Mouse (Mus musculus): ENCODE data around the gene Diras2. TPM values are rescaled to one million over a fixed set of nuclear protein-coding genes. Genes with fewer than 3 reads are reported as not detected.

The Diras2 gene
- polyA plus RNA-seq, 1 experiment from 2014 or later = 0.72 TPM

DNA sequence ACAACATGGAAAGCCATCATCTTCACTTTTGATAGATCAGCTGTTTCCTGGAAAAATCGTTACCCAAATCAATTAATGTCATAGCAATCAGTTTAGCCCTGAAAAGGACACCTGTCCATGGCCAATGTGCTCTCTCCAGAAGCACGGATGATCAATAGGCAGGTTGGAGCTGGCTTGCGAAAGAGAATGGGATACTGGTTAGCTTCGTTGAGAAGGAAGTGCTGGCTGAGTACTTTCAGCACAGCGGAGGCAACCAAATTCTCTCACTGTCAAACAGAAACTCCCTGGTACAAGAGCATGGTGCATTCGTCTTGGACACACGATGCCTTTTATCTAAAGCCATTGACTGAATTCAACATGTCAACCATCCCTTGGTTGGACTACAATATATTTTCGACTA is 2.8 kb downstream of the Diras2 start:
- Histone ChIP-seq H3K9ac (ENCODE audit: low read length) (no peak overlapping the region), H3K4me2 (ENCODE audit: low read length) (peak overlapping the region; percentile 29; the same call in 1 of the 2 replicates), H3K27ac (replicated peaks in 1 of 2; ENCODE audit: control insufficient read depth in 1 of 2, insufficient read depth in 1 of 2, low read depth in 2 of 2, low read length in 2 of 2) (no peak overlapping the region), H3K4me1 (ENCODE audit: control insufficient read depth in 2 of 2, insufficient read depth in 2 of 2, low read length in 2 of 2) (peaks cover 9 to 24% of the 10 kb centered on the region in 2 experiments; a peak in 3 of 4 replicates), H3K36me3 (ENCODE audit: control insufficient read depth, insufficient read depth, low read length) (no peaks in the 10 kb centered on the region), H3K4me3 (ENCODE audit: control insufficient read depth in 1 of 2, insufficient read depth in 1 of 2, low read depth in 1 of 2, low read length in 2 of 2) (no peak overlapping the region), H3K9me3 (ENCODE audit: control insufficient read depth, low read length) (no peaks in the 10 kb centered on the region), H3K27me3 (ENCODE audit: control insufficient read depth, insufficient read depth, low read length) (peaks cover 9% of the 10 kb centered on the region; the same call in 1 of the 2 replicates)
- no peak for ATAC-seq (ENCODE audit: insufficient number of reproducible peaks, insufficient read depth, low FRiP score, low read depth)
- WGBS = 73% methylated on average over 8 of the region's 8 CpGs

DNA sequence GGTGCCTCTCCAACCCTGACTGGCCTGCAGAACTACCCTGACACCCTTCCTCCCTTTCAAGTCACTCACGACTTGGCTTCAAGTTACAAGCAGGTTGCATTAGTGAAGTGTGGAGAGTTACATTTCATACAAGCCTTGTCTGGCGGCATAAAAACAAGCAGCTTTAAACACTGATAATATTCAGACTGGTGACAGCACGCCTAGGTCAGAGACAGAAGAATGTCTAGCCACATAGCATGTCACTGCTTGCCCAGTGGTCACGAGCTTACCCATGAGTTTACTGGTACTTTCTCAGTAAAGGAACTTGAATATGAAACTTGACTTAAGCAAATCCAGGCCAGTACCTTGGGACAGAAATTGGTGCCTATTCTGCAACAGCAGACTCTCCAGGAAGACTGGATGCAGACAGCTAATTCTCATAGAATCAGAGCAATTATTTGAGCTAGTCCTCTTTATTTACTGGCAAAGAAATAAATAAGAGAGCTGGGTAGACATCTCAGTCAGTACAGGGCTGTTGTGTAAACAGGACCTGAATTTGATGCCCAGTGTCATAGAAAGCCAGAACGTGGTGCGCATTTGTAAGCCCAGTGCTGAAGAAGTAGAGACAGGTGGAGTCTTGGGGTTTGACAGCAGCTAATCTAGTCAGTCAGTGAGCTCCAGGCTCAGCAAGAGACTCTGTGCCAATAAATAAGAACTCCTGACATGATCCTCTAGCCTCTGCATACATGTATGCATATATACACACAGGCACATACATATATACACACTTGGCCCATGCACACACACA is 4.6 kb downstream of the Diras2 start:
- H3K4me3 ChIP-seq (ENCODE audit: control insufficient read depth in 1 of 2, insufficient read depth in 1 of 2, low read depth in 1 of 2, low read length in 2 of 2) = no peak overlapping the region
- H3K9ac ChIP-seq (ENCODE audit: low read length) = no peak overlapping the region
- peaks cover 9 to 24% of the 10 kb centered on the region in 2 experiments; a peak in 3 of 4 replicates for H3K4me1 ChIP-seq (ENCODE audit: control insufficient read depth in 2 of 2, insufficient read depth in 2 of 2, low read length in 2 of 2)
- 44% methylated on average over 6 of the region's 6 CpGs for WGBS
- H3K27ac ChIP-seq (replicated peaks in 1 of 2; ENCODE audit: control insufficient read depth in 1 of 2, insufficient read depth in 1 of 2, low read depth in 2 of 2, low read length in 2 of 2) = no peak overlapping the region
- H3K27me3 ChIP-seq (ENCODE audit: control insufficient read depth, insufficient read depth, low read length) = peaks cover 9% of the 10 kb centered on the region; the same call in 1 of the 2 replicates
- H3K4me2 ChIP-seq (ENCODE audit: low read length) = no peak overlapping the region
- no peaks in the 10 kb centered on the region for H3K9me3 ChIP-seq (ENCODE audit: control insufficient read depth, low read length)
- no peak for ATAC-seq (ENCODE audit: insufficient number of reproducible peaks, insufficient read depth, low FRiP score, low read depth)
- no peaks in the 10 kb centered on the region for H3K36me3 ChIP-seq (ENCODE audit: control insufficient read depth, insufficient read depth, low read length)

DNA sequence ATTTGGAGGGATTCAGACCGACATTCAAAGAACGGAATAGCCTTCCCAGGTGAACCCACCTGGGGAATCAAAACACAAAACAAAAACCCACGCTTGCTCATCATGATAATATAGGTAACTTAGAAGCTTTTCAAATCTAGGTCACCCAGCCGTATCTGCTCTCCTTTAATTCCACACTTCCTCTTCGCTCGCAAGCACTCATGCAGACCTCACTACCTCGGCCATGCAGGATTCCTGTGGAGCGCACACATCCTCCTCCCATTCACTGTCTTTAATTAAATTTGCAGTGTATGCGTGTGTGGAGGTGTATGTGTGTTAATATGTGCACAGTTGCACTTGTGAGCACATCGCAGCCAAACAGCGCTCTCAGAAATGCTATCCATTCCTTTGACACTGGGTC is 6.8 kb downstream of the Diras2 start:
- Histone ChIP-seq H3K9me3 (ENCODE audit: control insufficient read depth, low read length) (no peaks in the 10 kb centered on the region), H3K4me3 (ENCODE audit: control insufficient read depth in 1 of 2, insufficient read depth in 1 of 2, low read depth in 1 of 2, low read length in 2 of 2) (no peak overlapping the region), H3K27me3 (ENCODE audit: control insufficient read depth, insufficient read depth, low read length) (0 out of 2 replicates have a peak, but pooled peaks cover under 1% of the 10 kb centered on the region), H3K9ac (ENCODE audit: low read length) (no peak overlapping the region), H3K27ac (replicated peaks in 1 of 2; ENCODE audit: control insufficient read depth in 1 of 2, insufficient read depth in 1 of 2, low read depth in 2 of 2, low read length in 2 of 2) (no peak overlapping the region), H3K4me1 (ENCODE audit: control insufficient read depth in 2 of 2, insufficient read depth in 2 of 2, low read length in 2 of 2) (peaks cover 6 to 14% of the 10 kb centered on the region in 2 experiments; a peak in 3 of 4 replicates), H3K4me2 (ENCODE audit: low read length) (no peak overlapping the region), H3K36me3 (ENCODE audit: control insufficient read depth, insufficient read depth, low read length) (no peaks in the 10 kb centered on the region)
- 89% methylated on average over 11 of the region's 11 CpGs for WGBS
- ATAC-seq (ENCODE audit: insufficient number of reproducible peaks, insufficient read depth, low FRiP score, low read depth) = no peak

DNA sequence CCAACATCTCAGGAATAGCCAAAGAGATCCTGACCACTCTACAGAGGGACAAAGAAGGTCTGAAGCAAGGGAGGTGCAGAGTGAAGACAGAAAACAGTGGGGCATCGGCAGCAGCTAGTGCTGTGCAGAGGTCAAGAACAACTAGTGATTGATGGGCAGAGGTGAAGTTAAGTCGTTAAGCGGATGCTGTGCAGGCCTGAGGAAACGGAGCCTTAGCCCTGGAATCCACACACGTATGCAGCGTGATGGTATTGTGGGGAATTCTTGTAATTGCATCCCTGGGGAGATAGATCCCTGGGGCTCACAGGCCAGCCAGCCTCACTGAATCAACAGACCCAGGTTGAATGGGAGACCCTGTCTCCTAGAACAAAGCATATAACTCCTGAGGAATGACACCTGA is 9.9 kb downstream of the Diras2 start:
- 51% methylated on average over 6 of the region's 6 CpGs for WGBS
- no peak overlapping the region for H3K9ac ChIP-seq (ENCODE audit: low read length)
- no peak for ATAC-seq (ENCODE audit: insufficient number of reproducible peaks, insufficient read depth, low FRiP score, low read depth)
- peaks cover 6 to 10% of the 10 kb centered on the region in 2 experiments; a peak in 3 of 4 replicates for H3K4me1 ChIP-seq (ENCODE audit: control insufficient read depth in 2 of 2, insufficient read depth in 2 of 2, low read length in 2 of 2)
- H3K4me2 ChIP-seq (ENCODE audit: low read length) = no peak overlapping the region
- no peaks in the 10 kb centered on the region for H3K36me3 ChIP-seq (ENCODE audit: control insufficient read depth, insufficient read depth, low read length)
- no peaks in the 10 kb centered on the region for H3K27me3 ChIP-seq (ENCODE audit: control insufficient read depth, insufficient read depth, low read length)
- H3K27ac ChIP-seq (replicated peaks in 1 of 2; ENCODE audit: control insufficient read depth in 1 of 2, insufficient read depth in 1 of 2, low read depth in 2 of 2, low read length in 2 of 2) = no peak overlapping the region
- H3K4me3 ChIP-seq (ENCODE audit: control insufficient read depth in 1 of 2, insufficient read depth in 1 of 2, low read depth in 1 of 2, low read length in 2 of 2) = no peak overlapping the region
- no peaks in the 10 kb centered on the region for H3K9me3 ChIP-seq (ENCODE audit: control insufficient read depth, low read length)

DNA sequence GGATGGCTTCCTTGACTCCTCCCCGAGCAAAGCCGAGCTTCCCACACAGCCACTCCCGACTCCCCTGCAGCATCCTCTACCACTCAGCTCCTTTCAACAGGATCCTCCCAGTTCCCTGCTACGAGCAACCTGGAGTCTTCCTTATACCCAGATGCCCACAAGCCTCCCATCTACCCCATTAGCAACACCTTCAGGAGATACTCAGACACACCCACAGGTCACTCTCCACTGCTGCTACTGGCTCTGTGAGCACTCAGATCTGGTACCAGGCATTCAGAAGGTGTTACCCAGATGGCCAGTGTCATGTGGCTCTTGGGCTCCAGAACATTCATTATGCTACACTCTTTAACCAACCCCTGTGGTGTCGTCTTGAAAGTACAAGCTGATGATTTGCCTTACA is 11.7 kb downstream of the Diras2 start:
- Histone ChIP-seq H3K4me1 (ENCODE audit: control insufficient read depth in 2 of 2, insufficient read depth in 2 of 2, low read length in 2 of 2) (peaks cover 5 to 9% of the 10 kb centered on the region in 2 experiments; a peak in 3 of 4 replicates), H3K36me3 (ENCODE audit: control insufficient read depth, insufficient read depth, low read length) (no peaks in the 10 kb centered on the region), H3K9me3 (ENCODE audit: control insufficient read depth, low read length) (no peaks in the 10 kb centered on the region), H3K4me2 (ENCODE audit: low read length) (no peak overlapping the region), H3K27me3 (ENCODE audit: control insufficient read depth, insufficient read depth, low read length) (no peaks in the 10 kb centered on the region), H3K9ac (ENCODE audit: low read length) (no peak overlapping the region), H3K4me3 (ENCODE audit: control insufficient read depth in 1 of 2, insufficient read depth in 1 of 2, low read depth in 1 of 2, low read length in 2 of 2) (no peak overlapping the region), H3K27ac (replicated peaks in 1 of 2; ENCODE audit: control insufficient read depth in 1 of 2, insufficient read depth in 1 of 2, low read depth in 2 of 2, low read length in 2 of 2) (no peak overlapping the region)
- no peak for ATAC-seq (ENCODE audit: insufficient number of reproducible peaks, insufficient read depth, low FRiP score, low read depth)
- 79% methylated on average over 5 of the region's 5 CpGs for WGBS

DNA sequence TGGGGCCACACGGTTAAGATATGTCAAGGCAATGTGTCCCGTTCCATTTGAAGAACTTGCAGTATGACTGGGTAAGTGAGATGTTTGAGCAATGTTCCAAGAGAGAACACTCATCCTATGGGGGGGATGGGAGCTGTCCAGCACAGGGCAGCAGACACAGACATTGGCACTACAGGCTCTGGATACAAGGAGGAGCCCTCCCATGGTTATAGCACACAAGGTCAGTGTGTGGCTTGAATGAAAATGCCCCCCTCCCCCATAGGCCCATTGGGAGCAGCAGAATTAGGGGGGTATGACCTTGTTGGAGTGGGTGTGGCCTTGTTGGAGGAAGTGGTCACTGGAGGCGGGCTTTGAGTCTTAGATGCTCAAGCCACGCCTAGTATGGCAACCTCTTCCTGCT is 12.7 kb downstream of the Diras2 start:
- H3K9ac ChIP-seq (ENCODE audit: low read length) = no peak overlapping the region
- no peak for ATAC-seq (ENCODE audit: insufficient number of reproducible peaks, insufficient read depth, low FRiP score, low read depth)

DNA sequence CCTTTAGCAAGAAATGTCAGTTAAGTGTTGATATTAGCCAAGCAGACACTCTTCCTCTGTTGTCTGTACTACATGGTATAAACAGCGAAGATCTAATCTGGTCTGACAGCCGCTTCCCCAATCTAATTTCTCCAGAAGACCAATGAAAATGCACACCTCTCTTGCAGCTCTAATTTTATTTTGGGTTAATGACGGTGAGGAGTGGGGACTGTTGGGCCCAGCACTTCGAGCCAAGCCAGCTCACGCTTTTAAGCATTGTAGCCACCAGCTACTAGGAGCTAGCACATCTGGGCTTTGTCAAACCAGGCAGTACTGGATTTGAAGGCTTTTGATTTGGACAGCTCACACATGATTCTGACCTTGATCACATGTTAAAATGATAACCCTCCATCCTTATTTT is 14.1 kb downstream of the Diras2 start:
- no peaks in the 10 kb centered on the region for H3K36me3 ChIP-seq (ENCODE audit: control insufficient read depth, insufficient read depth, low read length)
- peaks cover 6 to 14% of the 10 kb centered on the region in 2 experiments; a peak in 3 of 4 replicates for H3K4me1 ChIP-seq (ENCODE audit: control insufficient read depth in 2 of 2, insufficient read depth in 2 of 2, low read length in 2 of 2)
- 59% methylated on average over 5 of the region's 5 CpGs for WGBS
- H3K27me3 ChIP-seq (ENCODE audit: control insufficient read depth, insufficient read depth, low read length) = no peaks in the 10 kb centered on the region
- H3K27ac ChIP-seq (replicated peaks in 1 of 2; ENCODE audit: control insufficient read depth in 1 of 2, insufficient read depth in 1 of 2, low read depth in 2 of 2, low read length in 2 of 2) = no peak overlapping the region
- no peak overlapping the region for H3K4me3 ChIP-seq (ENCODE audit: control insufficient read depth in 1 of 2, insufficient read depth in 1 of 2, low read depth in 1 of 2, low read length in 2 of 2)
- H3K9ac ChIP-seq (ENCODE audit: low read length) = no peak overlapping the region
- ATAC-seq (ENCODE audit: insufficient number of reproducible peaks, insufficient read depth, low FRiP score, low read depth) = no peak
- no peaks in the 10 kb centered on the region for H3K9me3 ChIP-seq (ENCODE audit: control insufficient read depth, low read length)
- H3K4me2 ChIP-seq (ENCODE audit: low read length) = no peak overlapping the region

More for the DNA sequence above, 12.7 kb downstream of the Diras2 start:
- WGBS = 79% methylated on average over 4 of the region's 4 CpGs
- H3K9me3 ChIP-seq (ENCODE audit: control insufficient read depth, low read length) = no peaks in the 10 kb centered on the region
- no peaks in the 10 kb centered on the region for H3K36me3 ChIP-seq (ENCODE audit: control insufficient read depth, insufficient read depth, low read length)
- no peaks in the 10 kb centered on the region for H3K27me3 ChIP-seq (ENCODE audit: control insufficient read depth, insufficient read depth, low read length)
- H3K27ac ChIP-seq (replicated peaks in 1 of 2; ENCODE audit: control insufficient read depth in 1 of 2, insufficient read depth in 1 of 2, low read depth in 2 of 2, low read length in 2 of 2) = no peak overlapping the region
- H3K4me3 ChIP-seq (ENCODE audit: control insufficient read depth in 1 of 2, insufficient read depth in 1 of 2, low read depth in 1 of 2, low read length in 2 of 2) = no peak overlapping the region
- no peak overlapping the region for H3K4me2 ChIP-seq (ENCODE audit: low read length)
- H3K4me1 ChIP-seq (ENCODE audit: control insufficient read depth in 2 of 2, insufficient read depth in 2 of 2, low read length in 2 of 2) = peaks cover 5 to 9% of the 10 kb centered on the region in 2 experiments; a peak in 3 of 4 replicates

All from heart, embryonic 14.5 days (tissue).